Mouse (Mus musculus) spleen, adult 18-20 months (tissue): ENCODE data around the gene Eno3.

Experiments
- DNase-seq, 2 experiments: peaks; one replicate each; pipeline ENCODE4 v3.0.0; 2022; ENCODE audit warnings: mixed read lengths in 2 of 2

Eno3 gene

DNA sequence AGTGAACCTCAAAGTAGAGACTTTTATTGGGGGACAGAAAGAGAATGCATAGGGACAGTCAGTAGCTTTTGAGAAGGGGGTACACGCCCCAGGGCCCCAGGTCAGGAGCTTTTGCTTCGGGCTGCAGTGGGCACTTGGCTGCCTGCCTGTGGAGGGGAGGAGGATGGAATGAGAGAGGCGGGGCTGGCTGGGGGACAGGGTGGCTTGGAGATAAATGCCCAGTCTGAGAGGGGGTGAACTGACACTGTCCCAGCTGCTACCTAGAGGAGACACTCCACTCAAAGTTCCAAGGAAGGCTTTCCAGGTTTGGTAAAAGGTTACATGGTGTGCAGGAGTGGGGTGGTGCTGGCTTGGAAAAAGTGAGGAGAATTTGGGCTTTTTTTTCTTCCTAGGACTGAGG, at the start of gene Eno3:
TSS of gene Eno3 (plus strand) at position 239 of the 400 bp plus-strand sequence.
- peak in 1 of 2 experiments; percentile 14 for DNase-seq

DNA sequence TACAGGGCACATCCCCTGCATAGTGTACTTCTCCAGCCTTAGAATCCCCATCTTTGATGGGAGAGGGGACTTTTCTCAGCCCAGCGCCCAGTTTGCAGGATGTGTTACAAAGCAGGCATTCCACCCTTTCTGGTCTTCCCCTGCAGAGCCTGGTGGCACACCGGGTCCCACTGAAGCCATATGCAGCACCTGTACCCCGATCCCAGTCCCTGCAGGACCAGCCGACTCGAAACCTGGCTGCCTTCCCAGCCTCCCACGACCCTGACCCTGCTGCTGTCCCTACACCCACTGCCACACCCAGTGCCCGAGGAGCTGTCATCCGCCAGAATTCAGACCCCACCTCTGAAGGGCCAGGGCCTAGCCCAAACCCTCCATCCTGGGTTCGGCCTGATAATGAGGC, 49.4 kb upstream of the Eno3 start:
- no peak for DNase-seq

DNA sequence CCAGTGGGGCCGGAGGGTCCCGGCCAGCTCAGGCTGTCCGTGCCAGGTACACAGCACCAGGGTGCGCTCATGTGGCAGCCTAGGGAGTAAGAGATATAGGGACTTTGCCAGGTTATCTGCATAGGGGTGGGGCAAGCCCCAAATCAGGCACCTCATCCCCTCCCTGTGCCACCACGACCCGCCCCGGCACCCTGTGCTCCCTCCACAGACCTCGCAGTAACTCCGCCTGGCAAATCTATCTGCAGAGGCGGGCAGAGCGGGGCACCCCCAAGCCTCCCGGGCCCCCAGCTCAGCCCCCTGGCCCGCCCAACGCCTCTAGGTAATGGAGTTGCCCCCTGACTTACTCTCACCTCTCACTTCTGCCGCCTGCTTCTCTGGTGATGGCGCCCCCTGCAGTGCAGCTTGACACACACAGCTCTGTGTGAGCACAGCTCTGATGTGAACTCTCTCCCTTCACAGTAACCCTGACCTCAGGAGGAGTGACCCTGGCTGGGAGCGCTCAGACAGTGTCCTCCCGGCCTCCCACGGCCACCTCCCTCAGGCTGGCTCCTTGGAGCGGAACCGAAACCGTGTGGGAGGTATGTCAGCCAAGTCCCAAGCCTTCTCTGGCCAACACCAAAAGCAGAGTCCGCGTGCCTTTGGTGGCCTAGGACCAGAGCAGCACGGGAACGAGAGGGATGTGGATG, 48.5 kb upstream of the Eno3 start:
- DNase-seq: peak in 1 of 2 experiments; percentile 36

DNA sequence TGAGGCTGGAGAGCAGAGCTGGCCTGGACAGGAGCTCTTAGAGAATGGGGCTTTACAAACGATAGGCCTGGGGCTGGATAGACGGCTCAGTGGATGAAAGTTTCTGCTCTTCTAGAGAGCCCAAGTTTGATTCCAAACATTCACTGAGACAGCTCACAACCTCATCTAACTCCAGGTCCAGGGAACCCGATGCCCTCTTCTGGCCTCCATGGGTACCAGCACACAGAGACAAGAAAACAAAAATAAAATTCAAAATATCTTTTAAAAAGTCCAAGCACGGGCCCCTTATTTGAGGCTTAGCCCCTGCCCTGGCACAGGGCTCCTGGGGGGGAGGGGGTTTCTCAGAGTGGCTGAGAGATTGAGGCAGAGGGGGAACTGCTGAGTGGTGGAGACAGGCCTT, 46.2 kb upstream of the Eno3 start:
- DNase-seq: no peak

DNA sequence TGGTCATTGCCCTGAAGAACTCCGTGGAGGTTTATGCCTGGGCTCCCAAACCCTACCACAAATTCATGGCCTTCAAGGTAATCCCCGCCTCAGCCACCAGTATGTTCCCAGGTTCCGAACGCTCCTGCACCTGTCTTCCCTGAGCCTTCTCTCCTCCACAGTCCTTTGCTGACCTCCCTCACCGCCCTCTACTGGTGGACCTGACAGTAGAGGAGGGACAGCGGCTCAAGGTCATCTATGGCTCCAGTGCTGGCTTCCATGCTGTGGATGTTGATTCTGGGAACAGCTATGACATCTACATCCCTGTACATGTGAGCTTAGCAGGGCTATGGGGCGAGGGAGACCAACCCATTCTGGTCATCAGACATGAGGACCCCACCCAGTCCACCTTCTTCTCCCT, 44.5 kb upstream of the Eno3 start:
- no peak for DNase-seq

DNA sequence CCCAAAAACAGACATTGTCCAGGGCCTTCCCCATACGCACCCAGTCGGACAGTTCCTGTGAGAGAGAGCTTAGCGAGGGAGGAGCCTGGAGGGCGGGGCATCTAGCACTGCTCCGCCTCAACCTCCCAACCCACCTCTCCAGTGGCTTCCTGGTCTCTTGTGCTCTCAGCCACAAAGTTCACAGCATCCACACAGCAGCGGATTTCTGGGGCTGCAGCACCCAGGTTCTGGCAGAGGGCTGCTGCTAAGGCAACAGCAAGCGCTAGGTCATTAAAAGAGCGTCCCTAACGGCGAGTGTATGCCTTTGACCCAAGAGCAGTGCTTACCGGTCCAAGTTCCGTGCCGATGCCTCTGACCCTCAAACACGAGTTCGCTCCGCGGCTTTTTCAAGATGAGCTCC, 41.9 kb upstream of the Eno3 start:
- peak; percentile 67 to 77 for DNase-seq

DNA sequence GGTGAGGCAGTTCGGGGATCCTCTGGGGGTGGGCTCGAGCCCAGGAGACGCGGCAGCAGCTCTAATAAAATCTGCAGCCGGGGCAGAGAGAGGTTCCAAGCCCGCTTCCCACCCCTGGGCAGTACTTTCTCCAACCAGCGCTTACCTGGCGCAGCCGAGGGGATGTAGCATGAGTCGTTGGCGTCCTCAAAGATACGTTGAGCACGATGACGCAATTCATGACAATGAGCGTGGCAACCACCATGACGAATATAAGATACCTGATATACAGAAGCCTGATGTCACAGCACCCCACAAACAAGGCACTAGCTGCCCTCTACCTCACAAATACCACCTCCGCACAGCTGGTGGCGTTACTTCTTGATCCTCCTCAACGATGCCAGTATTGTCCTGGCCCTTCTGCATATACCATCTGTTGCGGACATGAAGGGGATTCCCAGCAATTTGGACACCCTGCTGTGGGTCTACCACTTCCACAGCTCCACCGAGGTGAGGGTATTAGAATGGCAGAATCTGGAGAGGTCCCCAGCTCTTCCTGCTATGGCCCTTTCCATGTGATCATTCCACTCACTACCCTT, 41.4 kb upstream of the Eno3 start, which contains the start of gene 4930544D05Rik:
TSS of gene 4930544D05Rik (plus strand) at position 333 of the 578 bp plus-strand sequence.
- DNase-seq: no peak

DNA sequence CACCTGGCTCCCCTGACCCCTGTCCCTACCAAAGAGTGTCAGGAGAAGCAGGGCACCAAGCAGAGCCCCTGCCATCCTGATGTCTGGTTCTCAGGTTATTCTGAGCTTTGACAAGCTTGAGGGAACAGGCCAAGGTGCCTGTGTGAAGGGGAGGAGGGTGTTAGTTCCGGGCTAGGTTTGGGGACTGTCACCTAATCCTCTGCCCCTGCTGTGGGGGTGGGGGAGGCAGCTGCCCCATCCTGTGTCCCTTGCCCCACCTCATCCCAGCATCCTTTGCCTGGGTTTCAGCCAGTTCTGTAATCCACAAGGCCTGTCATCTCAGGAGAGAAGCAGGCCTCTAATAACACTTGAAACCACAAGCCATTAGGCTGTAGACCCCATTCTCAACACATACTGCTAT, 37.9 kb upstream of the Eno3 start, which contains the start of gene Chrne:
TSS of gene Chrne (minus strand) at position 116 of the 400 bp plus-strand sequence.
- DNase-seq: no peak

DNA sequence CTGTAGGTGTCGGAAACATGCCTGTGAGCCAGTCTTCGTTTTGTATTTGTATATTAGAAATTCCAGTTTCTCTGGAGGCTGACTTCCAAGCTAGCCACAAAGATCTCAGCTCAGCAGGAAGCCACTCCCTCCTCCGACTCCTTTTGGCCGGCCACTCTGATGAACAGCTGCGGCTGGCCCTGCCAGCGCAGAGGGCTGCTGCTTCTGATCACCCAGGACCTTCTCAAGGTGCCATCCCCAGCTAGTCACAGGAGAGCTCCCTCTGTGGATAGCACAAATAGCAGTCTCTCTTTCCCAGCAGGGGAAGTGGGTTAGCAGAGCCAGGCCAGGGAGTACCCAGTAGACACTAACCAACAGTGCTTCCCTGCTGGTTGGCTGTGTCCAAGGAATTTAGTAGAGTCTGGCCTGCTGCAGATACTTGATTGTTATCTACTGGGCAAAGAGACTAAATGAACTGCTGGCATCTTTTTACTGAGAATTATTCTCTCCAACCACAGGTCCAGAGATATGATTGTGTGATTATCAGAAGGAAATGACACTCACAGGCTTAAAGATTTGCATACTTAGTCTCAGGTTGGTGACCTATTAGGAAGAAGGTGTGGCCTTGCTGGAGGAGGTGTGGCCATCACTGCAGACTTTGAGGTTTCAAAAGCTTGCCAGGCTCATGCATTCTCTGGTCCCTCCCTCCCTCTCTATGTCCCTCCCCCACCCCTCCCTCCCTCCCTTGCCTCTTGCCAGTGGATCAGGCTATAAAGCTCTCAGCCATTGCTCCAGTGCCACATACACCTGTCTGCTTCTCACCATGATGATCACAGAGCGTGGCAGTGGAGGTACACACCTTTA, 34.8 kb upstream of the Eno3 start:
- DNase-seq: no peak

DNA sequence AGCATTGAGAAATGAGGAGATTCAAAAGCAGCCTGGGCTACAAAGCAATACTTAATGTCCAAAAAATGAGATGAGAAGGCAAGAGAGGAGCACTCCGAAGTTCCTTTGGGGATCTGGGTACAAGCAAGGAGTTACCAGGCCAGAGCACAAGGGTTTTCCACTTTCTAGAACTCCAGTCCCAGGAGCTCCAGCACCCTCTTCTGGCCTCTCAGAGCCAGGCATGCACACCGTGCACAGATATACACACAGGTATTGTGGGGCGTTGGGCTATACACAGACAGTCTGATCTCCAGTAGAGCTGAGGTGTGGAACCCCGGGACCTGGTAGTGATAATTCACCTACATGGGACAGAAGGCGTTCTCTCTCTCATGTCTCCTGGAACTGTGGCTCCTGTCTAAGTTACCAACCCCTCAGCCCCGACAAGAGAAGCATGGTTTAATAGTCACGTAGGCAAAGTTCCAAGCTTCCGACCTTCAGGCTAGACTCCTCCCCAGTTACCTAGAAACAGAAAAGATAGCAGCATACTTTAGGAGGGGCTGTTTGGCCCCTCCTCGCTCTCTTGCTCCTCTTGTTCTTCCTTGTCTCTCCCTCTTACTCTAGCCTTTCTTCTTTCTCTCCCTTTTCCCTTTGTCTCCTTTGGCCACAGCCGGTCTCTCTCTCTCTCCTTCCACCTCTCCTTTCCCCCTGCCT, 33.8 kb upstream of the Eno3 start:
- DNase-seq: no peak

DNA sequence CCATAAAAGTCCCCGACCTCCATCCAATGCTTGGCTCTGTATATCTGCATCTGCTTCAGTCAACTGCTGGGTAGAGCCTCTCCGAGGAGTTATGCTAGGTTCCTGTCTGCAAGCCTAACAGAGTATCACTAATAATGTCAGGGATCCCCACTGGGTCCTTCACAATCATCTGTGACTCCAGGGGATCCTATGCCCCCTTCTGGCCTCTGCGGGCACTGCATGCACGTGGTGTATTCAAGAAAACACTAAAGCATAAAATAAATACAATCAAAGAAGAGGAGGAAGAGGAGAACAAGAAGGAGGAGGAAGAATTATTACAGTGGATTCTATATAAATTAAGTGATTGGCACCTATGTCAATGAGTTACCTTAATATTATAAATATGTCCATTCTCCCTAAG, 31.5 kb upstream of the Eno3 start:
- DNase-seq: peak in 1 of 2 experiments; percentile 63

DNA sequence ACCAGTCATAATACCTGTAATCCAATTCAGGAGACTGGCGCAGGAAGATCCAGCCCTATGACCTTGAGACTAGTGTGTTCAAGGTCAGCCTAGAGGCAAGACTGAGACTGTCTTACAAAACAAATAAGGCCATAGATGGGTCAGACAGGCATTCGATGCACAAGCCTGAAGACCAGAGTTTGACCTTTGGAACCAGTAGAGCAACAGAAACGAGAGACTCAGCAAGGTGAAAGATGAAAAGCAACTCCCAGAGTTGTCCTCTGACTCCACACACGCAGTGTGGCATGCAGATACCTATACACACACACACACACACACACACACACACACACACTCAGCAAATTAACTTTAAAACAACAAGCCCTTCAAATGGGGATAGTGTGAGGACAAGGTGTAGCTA, 30.1 kb upstream of the Eno3 start:
- no peak for DNase-seq

DNA sequence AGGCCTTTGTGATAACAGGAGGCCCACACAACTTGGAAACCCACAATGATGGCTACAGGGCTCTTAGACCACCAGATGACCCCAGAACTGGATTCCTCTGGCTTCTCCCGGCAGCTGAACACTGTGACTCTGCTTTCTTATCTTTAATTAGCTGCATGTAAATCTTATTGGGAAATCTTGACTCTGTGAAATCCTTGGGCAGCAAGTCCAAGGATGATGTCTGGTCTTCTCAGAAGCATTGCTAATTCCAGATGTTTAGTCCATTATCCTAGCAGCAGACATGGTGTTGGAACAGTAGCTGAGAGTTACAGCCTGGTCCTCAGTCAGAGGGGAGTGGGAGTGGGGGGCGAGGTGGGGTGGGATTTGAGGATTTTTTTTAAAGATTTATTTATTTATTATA, 28.6 kb upstream of the Eno3 start:
- no peak for DNase-seq

DNA sequence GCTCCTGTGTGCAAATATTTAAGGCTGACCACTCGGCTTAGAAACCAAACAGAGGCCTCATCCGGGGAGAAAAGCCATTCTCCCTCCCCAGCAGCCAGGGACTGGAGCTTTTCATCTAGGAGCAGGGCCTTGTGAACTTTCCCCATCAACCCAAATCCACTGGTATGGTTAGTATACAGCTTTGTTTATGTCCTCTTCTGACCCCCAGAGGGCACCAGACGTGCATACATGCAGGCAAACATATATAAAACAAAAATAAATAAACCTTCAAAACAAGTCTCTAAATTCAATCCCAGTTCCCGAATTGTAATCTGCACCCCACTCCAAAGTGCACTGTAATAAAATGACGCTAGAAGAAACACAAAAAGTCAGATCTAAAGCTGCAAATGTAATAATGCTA, 27.4 kb upstream of the Eno3 start:
- no peak for DNase-seq

DNA sequence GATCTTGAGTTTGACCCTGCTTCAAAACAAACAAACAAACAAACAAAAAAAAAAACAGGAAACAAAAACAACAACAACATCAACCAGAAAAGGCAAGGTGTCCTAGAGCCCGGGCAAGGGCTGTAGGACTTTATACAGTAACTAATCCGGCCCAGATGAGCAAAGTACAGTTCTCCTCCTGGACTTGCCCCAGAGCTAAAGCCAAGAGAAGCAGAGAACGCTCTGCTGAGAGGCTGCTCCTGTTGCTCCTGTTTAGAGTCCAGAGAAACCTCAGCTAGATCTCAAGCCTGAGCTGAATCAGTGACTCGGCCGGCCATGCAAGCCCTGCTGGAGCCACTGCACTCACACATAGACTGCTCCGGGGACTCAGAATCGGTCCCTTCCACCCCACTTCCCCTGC, 26.9 kb upstream of the Eno3 start:
- DNase-seq: no peak

DNA sequence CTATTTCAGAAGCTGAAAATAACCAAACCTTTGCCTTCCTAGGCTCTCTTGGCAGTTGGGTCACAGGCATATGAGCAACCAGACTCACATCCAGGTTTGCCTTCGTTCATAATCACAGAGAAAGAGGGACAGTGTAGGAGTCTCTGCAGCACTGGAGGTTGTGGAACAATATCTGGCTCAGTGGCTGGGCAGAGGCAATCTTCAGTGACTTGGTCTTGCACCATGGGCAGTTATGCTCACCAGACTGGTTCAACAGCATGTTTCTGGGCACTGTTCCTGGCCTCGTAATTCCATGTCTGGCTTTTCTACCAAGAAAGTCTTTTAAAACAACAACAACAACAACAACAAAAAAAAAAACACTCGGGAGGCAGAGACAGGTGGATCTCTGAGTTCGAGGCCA, 21.4 kb upstream of the Eno3 start:
- no peak for DNase-seq

DNA sequence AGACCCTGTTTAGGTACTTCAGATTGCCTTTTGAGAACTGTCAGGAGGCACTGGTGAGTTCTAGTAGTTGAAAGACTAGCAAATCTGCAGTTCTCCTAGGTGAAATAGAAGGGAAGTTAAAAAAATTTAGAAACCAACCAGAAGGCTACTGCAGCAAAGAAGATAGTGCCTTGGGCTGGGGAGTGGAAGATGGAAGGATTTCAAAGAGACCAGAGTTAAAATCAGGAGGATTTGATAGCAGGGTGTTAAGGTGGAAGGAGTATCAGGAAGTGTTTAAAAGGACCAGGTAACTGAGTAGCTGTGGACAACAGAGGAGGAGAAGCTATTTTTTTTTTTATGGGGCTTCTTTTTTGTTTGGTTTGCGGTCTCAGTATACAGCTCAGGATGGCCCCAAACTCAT, 19.2 kb upstream of the Eno3 start:
- DNase-seq: no peak

DNA sequence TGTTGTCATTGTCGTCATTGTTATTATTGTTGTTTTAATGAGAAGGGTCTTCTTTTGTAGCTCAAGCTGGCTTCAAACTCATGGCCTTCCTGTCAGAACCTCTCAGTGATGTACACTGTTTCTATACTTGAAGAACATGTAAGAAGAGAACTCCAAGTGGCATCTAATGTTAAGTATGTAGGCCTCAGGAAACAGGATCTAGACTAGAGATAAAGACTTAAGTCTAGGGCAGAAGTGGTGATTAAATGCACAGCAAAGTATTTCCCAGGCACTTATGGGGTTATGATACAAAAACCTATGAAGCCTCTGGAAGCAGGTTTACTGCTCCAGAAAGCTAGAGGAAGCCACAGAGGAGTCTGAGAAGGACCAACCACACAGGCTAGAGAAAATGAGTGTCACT, 18.7 kb upstream of the Eno3 start:
- DNase-seq: no peak

DNA sequence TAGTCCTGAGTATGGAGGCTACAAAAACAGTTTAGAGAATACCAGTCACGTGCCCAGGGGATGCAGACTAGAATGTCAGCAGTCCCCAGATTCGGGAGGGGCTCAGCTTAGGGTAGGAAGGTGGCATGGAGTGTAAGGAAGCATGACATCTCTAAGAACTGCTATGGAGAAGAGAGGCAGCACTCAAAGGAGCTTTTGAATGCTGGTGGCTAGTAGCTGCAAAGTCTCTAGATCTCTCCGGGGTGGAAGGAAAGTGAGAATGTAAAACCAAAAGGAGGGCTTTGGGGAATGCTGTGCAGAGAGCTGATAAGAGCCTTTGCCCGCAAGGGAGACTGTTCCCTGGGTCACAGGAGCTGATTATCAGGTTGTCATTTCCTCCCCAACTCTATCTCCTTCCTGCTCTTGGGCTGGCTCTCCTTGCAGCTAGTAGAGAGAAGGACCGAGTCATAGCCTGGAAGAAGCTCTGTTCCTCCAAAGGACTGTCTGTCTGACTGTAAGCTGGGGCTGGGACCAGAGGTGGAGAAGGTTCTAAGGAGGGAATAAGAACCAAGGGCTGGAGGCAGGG, 18.2 kb upstream of the Eno3 start, which contains the start of gene Gp1ba:
TSS of gene Gp1ba (plus strand) at position 409 of the 565 bp plus-strand sequence.
- no peak for DNase-seq

DNA sequence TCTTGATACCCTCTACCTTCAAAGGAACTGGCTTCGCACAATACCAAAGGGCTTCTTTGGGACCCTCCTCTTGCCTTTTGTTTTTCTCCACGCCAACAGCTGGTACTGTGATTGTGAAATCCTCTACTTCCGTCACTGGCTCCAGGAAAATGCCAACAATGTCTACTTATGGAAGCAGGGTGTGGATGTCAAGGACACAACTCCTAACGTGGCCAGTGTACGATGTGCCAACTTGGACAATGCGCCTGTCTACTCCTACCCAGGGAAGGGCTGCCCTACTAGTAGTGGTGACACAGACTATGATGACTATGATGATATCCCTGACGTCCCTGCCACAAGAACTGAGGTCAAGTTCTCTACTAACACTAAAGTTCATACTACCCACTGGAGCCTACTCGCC, 17.0 kb upstream of the Eno3 start:
- no peak for DNase-seq

DNA sequence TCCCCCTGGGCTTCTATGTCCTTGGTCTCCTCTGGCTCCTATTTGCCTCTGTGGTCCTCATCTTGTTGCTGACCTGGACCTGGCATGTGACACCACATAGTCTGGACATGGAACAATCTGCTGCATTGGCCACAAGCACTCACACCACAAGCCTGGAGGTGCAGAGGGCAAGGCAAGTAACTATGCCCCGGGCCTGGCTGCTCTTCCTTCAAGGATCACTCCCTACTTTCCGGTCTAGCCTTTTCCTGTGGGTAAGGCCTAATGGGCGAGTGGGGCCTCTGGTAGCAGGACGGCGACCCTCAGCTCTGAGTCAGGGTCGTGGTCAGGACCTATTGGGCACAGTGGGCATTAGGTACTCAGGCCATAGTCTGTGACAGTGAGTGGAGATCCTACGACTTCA, 15.8 kb upstream of the Eno3 start:
- DNase-seq: no peak

DNA sequence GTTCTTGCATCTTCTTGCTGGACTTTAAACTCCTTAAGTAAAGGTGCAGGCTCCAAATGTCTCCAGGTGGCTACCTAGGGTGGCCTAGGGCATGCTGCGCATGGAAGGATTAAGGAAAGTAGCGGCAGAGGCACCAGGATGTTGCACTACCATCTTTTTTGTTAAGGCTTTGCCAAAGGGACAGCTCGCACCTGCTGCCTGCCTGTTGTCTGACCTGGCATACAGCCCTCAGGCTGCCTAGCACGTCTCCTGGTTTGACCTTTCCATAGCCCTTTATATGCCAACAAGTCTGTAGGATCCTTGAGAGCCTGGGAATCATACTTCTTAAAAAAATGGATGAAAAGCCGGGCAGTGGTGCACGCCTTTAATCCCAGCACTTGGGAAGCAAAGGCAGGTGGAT, 14.0 kb upstream of the Eno3 start:
- no peak for DNase-seq

DNA sequence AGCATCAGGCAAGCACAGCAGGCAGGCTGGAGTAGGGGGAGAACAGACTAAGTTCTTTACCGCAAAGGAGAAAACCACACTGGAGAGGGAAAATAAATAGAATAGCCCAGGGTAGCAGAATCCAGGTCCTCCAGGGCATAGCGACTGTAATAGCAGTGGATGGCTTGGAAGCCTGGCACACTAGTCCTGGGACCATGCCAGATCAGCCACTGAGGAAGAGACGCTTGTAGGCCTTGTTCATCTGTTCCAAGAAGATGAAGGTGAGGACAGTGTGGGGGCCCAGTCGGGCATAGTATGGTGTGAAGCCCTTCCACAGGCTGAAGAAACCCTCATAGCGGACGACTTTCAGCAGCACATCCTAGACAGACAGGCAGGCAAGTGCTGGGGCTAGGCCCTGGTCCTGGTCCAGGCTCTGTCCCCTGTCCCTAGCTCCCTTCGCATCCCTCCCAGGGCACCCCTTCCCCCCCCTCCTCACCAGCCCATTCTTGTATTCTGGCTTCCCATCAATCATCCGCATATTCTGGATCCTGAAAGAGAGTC, 12.4 kb upstream of the Eno3 start:
- DNase-seq: no peak
